9 mouse cellular contexts compared by ENCODE assay signal in genomic region chr10:50897530-50898471, GRCm38 (mm10). TPM values are rescaled to one million over a fixed set of nuclear protein-coding genes. Genes with fewer than 3 reads are reported as not detected.
DNase-seq lines count a peak whose midpoint lies in the region; ATAC-seq lines count a peak whose summit lies in the region.
"Had no signal": no experiment of that assay in that cellular context is flagged by ENCODE, and none has a peak within 500 bp of the region (broad histone marks: within the 10 kb centered on the region; RNA-seq: fewer than 3 reads in every experiment).

No protein-coding gene starts in this region.

- H3K4me1 ChIP-seq in heart, embryonic 10.5 days: peaks cover 13% of the 10 kb centered on the region
- H3K4me1 ChIP-seq in embryonic facial prominence, embryonic 14.5 days (ENCODE audit: control insufficient read depth, insufficient read depth, low read length): peaks cover 5% of the 10 kb centered on the region; the same call in 1 of the 2 replicates
- H3K4me1 ChIP-seq in limb, embryonic 10.5 days: peaks cover 28% of the 10 kb centered on the region

- H3K27me3 ChIP-seq in heart, embryonic 10.5 days (ENCODE audit: insufficient read depth, poor library complexity, severe bottlenecking): peaks cover 94% of the 10 kb centered on the region
- peaks cover 85% of the 10 kb centered on the region for H3K27me3 ChIP-seq in embryonic facial prominence, embryonic 14.5 days (replicated peaks; ENCODE audit: control insufficient read depth, insufficient read depth, low read length)
- peaks cover 100% of the 10 kb centered on the region for H3K27me3 ChIP-seq in limb, embryonic 10.5 days (ENCODE audit: low read depth, poor library complexity, severe bottlenecking)

- DNase-seq in heart, postnatal 4 days: peak; percentile 23
- no peak for DNase-seq in heart, embryonic 10.5 days (ENCODE audit: low spot score)
- peak; percentile 30 for DNase-seq in CD4-positive helper T cell, adult 2 months (ENCODE audit: low read depth, low spot score)
- DNase-seq in embryonic facial prominence, embryonic 14.5 days (ENCODE audit: low spot score): peak; percentile 59
- DNase-seq in limb, embryonic 10.5 days (ENCODE audit: low spot score): peak; percentile 58
- no peak for DNase-seq in ovary, adult 18-20 months (ENCODE audit: low spot score)
- no peak for DNase-seq in frontal cortex, postnatal 36 days (ENCODE audit: low spot score in 2 of 2)
- no peak for DNase-seq in lung, postnatal 10 days

- H3K4me2 ChIP-seq in embryonic facial prominence, embryonic 14.5 days (ENCODE audit: low read depth, low read length): peak overlapping the region; percentile 25; the same call in 1 of the 2 replicates

- H3K4me3 ChIP-seq in heart, embryonic 10.5 days: no peak overlapping the region
- peak overlapping the region; percentile 18; the same call in 1 of the 2 replicates for H3K4me3 ChIP-seq in embryonic facial prominence, embryonic 14.5 days (ENCODE audit: low read depth, low read length)
- 0 out of 2 replicates have a peak overlapping the region, but pooled peaks have one; percentile 15 for H3K4me3 ChIP-seq in limb, embryonic 10.5 days

- H3K9me3 ChIP-seq in heart, embryonic 10.5 days: no peaks in the 10 kb centered on the region
- no peaks in the 10 kb centered on the region for H3K9me3 ChIP-seq in embryonic facial prominence, embryonic 14.5 days (ENCODE audit: control insufficient read depth, low read length)
- no peaks in the 10 kb centered on the region for H3K9me3 ChIP-seq in limb, embryonic 10.5 days (replicated peaks)

- peak overlapping the region; percentile 25; the same call in 1 of the 2 replicates for H3K9ac ChIP-seq in embryonic facial prominence, embryonic 14.5 days (ENCODE audit: low read depth, low read length)

- no peak for ATAC-seq in embryonic facial prominence, embryonic 14.5 days (ENCODE audit: low read depth)

- no peaks in the 10 kb centered on the region for H3K36me3 ChIP-seq in heart, embryonic 10.5 days
- H3K36me3 ChIP-seq in embryonic facial prominence, embryonic 14.5 days (ENCODE audit: control insufficient read depth, insufficient read depth, low read length): no peaks in the 10 kb centered on the region
- no peaks in the 10 kb centered on the region for H3K36me3 ChIP-seq in limb, embryonic 10.5 days

- WGBS in heart, embryonic 10.5 days: 2% methylated on average over 32 of the region's 32 CpGs
- 4% methylated on average over 32 of the region's 32 CpGs for WGBS in embryonic facial prominence, embryonic 14.5 days
- whole genome bisulfite sequencing in limb, embryonic 10.5 days: under 1% methylated on average over 32 of the region's 32 CpGs

- no peak overlapping the region for H3K27ac ChIP-seq in heart, embryonic 10.5 days
- no peak overlapping the region for H3K27ac ChIP-seq in embryonic facial prominence, embryonic 14.5 days (replicated peaks; ENCODE audit: low read depth, low read length)
- H3K27ac ChIP-seq in limb, embryonic 10.5 days: no peak overlapping the region

RNA-seq across cellular contexts. Expression of gene Sim1, which starts 3.2 kb away (rescaled TPM):
- not detected for total RNA-seq in heart, postnatal 4 days (2021)
- polyA plus RNA-seq in heart, embryonic 10.5 days (2016; fragmentation: Nextera tagmentation; extraction: Ambion mirVana): 0.10 TPM in 1 of 2 replicates, not detected in the other
- polyA plus RNA-seq in embryonic facial prominence, embryonic 14.5 days (2014; fragmentation: Nextera tagmentation; extraction: Ambion mirVana): 1.1 and 1.2 TPM in 2 replicates
- polyA plus RNA-seq in limb, embryonic 10.5 days (2016; fragmentation: Nextera tagmentation; extraction: Ambion mirVana): 0.65 and 0.74 TPM in 2 replicates
- polyA plus RNA-seq: heart, embryonic 14.5 days had no signal

Comparison
In these comparisons a context has a peak if more than half of its experiments do, and no peak if none do; other contexts are left out.
1. DNase-seq: peak in heart, postnatal 4 days (single experiment), CD4-positive helper T cell, adult 2 months (single experiment), embryonic facial prominence, embryonic 14.5 days (single experiment) and limb, embryonic 10.5 days (single experiment); none in heart, embryonic 10.5 days (single experiment), ovary, adult 18-20 months (single experiment), frontal cortex, postnatal 36 days (0 of 2) and lung, postnatal 10 days (single experiment).